Mouse (Mus musculus): ENCODE measurements around the gene Slc18b1. TPM values are rescaled to one million over a fixed set of nuclear protein-coding genes. Genes with fewer than 3 reads are reported as not detected.
A peak's percentile ranks its signal among the peaks of the same experiment; 100 is the strongest.

Slc18b1 gene
- polyA plus RNA-seq, 1 experiment from 2014 or later: 12.0 TPM

GRCm38 (mm10) chr10:23812438-23812759 lies 15.6 kb downstream of the Slc18b1 start:
- no peaks in the 10 kb centered on the region for H3K9me3 ChIP-seq
- ATAC-seq (ENCODE audit: low FRiP score, low read depth): peak; percentile 22; the same call in 1 of the 2 replicates
- no peaks in the 10 kb centered on the region for H3K27me3 ChIP-seq (replicated peaks)
- no peak overlapping the region for H3K9ac ChIP-seq
- H3K4me3 ChIP-seq: no peak overlapping the region
- H3K27ac ChIP-seq: no peak overlapping the region
- no peak overlapping the region for H3K4me2 ChIP-seq (replicated peaks)
- H3K4me1 ChIP-seq: no peaks in the 10 kb centered on the region
- H3K36me3 ChIP-seq: peaks cover 6% of the 10 kb centered on the region; the same call in 1 of the 2 replicates

GRCm38 (mm10) chr10:23812852-23813766 lies 16.3 kb downstream of the Slc18b1 start:
- WGBS: 48% methylated on average over 11 of the region's 11 CpGs
- Histone ChIP-seq H3K4me3 (no peak overlapping the region), H3K9ac (no peak overlapping the region), H3K36me3 (peaks cover 6% of the 10 kb centered on the region; the same call in 1 of the 2 replicates), H3K4me2 (replicated peaks) (no peak overlapping the region), H3K27ac (no peak overlapping the region), H3K9me3 (no peaks in the 10 kb centered on the region), H3K27me3 (replicated peaks) (no peaks in the 10 kb centered on the region), H3K4me1 (no peaks in the 10 kb centered on the region)
- peak; percentile 68 for ATAC-seq (ENCODE audit: low FRiP score, low read depth)

GRCm38 (mm10) chr10:23815168-23815567 lies 18.4 kb downstream of the Slc18b1 start:
- H3K4me1 ChIP-seq: no peaks in the 10 kb centered on the region
- H3K4me2 ChIP-seq (replicated peaks): no peak overlapping the region
- no peaks in the 10 kb centered on the region for H3K27me3 ChIP-seq (replicated peaks)
- no peaks in the 10 kb centered on the region for H3K9me3 ChIP-seq
- ATAC-seq (ENCODE audit: low FRiP score, low read depth): 0 out of 2 replicates have a peak, but pooled peaks have one; percentile 23
- no peak overlapping the region for H3K27ac ChIP-seq
- no peak overlapping the region for H3K4me3 ChIP-seq
- no peak overlapping the region for H3K9ac ChIP-seq
- 72% methylated on average over 1 of the region's 1 CpGs for WGBS
- peaks cover 18% of the 10 kb centered on the region for H3K36me3 ChIP-seq

DNA sequence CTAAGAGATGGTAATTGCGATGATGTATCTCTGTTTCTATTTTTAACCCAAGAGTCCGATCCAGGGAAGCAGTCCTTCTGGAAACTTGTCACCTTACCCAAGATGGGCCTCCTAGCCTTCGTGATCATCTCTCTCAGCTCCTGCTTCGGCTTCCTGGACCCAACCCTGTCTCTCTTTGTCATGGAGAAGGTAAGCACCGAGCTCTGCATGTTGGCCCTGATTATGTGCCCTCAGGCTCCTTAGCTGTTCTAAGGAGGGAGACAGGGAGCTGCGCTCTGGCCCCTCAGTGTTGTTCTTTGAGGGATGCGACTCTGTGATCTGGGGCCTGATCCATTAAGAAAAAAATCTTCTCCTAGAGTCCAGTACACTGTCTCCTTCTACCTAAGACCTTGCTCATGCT lies 19.5 kb downstream of the Slc18b1 start:
- Histone ChIP-seq H3K9me3 (no peaks in the 10 kb centered on the region), H3K36me3 (peaks cover 18% of the 10 kb centered on the region), H3K4me3 (no peak overlapping the region), H3K27ac (no peak overlapping the region), H3K9ac (no peak overlapping the region), H3K4me1 (no peaks in the 10 kb centered on the region), H3K27me3 (replicated peaks) (no peaks in the 10 kb centered on the region), H3K4me2 (replicated peaks) (no peak overlapping the region)
- no peak for ATAC-seq (ENCODE audit: low FRiP score, low read depth)
- WGBS: 89% methylated on average over 7 of the region's 7 CpGs

DNA sequence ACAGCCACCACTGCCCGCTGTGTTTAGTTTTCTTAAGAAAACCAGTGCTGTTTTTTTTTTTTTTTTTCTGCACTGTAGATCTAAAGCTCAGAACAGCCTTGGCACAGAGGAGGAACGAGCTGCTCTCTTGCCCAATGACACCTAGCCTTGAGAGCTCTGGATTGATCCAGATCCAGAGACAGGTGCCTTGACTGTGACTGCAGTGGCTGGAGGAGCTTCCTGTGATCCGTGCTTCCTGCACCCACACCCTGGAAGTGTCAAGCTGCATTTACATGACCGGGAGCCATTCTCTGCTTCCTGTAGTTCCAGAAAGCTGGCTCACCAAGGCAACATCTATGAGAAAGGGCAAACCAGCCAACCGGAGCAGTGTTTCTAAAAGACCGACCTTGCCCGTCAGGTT lies 29.7 kb downstream of the Slc18b1 start:
- WGBS: 92% methylated on average over 7 of the region's 7 CpGs

GRCm38 (mm10) chr10:23836003-23836964 lies 39.5 kb downstream of the Slc18b1 start:
- H3K27me3 ChIP-seq (replicated peaks): no peaks in the 10 kb centered on the region
- no peak overlapping the region for H3K4me2 ChIP-seq (replicated peaks)
- no peak overlapping the region for H3K4me3 ChIP-seq
- no peaks in the 10 kb centered on the region for H3K9me3 ChIP-seq
- no peak for ATAC-seq (ENCODE audit: low FRiP score, low read depth)
- H3K4me1 ChIP-seq: no peaks in the 10 kb centered on the region
- no peak overlapping the region for H3K9ac ChIP-seq
- WGBS: 79% methylated on average over 9 of the region's 9 CpGs
- H3K27ac ChIP-seq: no peak overlapping the region
- H3K36me3 ChIP-seq: no peaks in the 10 kb centered on the region

More for the DNA sequence above, 29.7 kb downstream of the Slc18b1 start:
- Histone ChIP-seq H3K36me3 (peaks cover 44% of the 10 kb centered on the region), H3K27me3 (replicated peaks) (no peaks in the 10 kb centered on the region), H3K9me3 (no peaks in the 10 kb centered on the region), H3K4me2 (replicated peaks) (no peak overlapping the region), H3K27ac (no peak overlapping the region), H3K9ac (no peak overlapping the region), H3K4me1 (no peaks in the 10 kb centered on the region), H3K4me3 (no peak overlapping the region)
- no peak for ATAC-seq (ENCODE audit: low FRiP score, low read depth)

DNA sequence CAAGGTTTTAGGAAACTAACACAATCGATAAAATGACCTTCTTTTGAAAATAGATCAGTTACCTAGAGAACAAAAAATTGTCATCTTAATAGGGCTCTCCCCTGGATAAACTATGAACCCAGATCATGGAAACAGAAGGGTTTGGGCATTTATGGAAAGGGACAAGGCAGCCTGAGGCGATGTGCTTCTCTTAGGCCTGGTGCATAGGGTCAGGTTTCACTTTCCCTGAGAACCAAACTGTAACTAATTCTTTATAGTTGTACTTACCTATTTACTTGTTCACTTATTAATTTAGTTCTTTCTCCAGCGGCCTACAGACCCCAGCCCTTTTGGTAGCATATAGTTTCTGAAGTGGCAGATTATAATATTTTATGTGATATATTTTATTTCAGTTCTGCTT lies 40.3 kb downstream of the Slc18b1 start:
- no peak overlapping the region for H3K4me2 ChIP-seq (replicated peaks)
- no peaks in the 10 kb centered on the region for H3K36me3 ChIP-seq
- 83% methylated on average over 3 of the region's 3 CpGs for WGBS
- H3K9ac ChIP-seq: no peak overlapping the region
- H3K27me3 ChIP-seq (replicated peaks): no peaks in the 10 kb centered on the region
- no peak overlapping the region for H3K27ac ChIP-seq
- H3K4me1 ChIP-seq: no peaks in the 10 kb centered on the region
- no peak overlapping the region for H3K4me3 ChIP-seq
- ATAC-seq (ENCODE audit: low FRiP score, low read depth): no peak
- H3K9me3 ChIP-seq: no peaks in the 10 kb centered on the region

GRCm38 (mm10) chr10:23838910-23839309 lies 42.1 kb downstream of the Slc18b1 start:
- no peak overlapping the region for H3K27ac ChIP-seq

GRCm38 (mm10) chr10:23839368-23839767 lies 42.6 kb downstream of the Slc18b1 start:
- no peak for ATAC-seq (ENCODE audit: low FRiP score, low read depth)
- no peak overlapping the region for H3K9ac ChIP-seq
- no peak overlapping the region for H3K4me2 ChIP-seq (replicated peaks)
- no peak overlapping the region for H3K4me3 ChIP-seq
- 46% methylated on average over 9 of the region's 9 CpGs for WGBS
- H3K27me3 ChIP-seq (replicated peaks): no peaks in the 10 kb centered on the region
- H3K27ac ChIP-seq: no peak overlapping the region
- no peaks in the 10 kb centered on the region for H3K9me3 ChIP-seq
- H3K36me3 ChIP-seq: no peaks in the 10 kb centered on the region
- no peaks in the 10 kb centered on the region for H3K4me1 ChIP-seq

More at GRCm38 (mm10) chr10:23838910-23839309, 42.1 kb downstream of the Slc18b1 start:
- 95% methylated on average over 3 of the region's 3 CpGs for WGBS
- Histone ChIP-seq H3K4me2 (replicated peaks) (no peak overlapping the region), H3K4me1 (no peaks in the 10 kb centered on the region), H3K36me3 (no peaks in the 10 kb centered on the region), H3K4me3 (no peak overlapping the region), H3K9me3 (no peaks in the 10 kb centered on the region), H3K9ac (no peak overlapping the region), H3K27me3 (replicated peaks) (no peaks in the 10 kb centered on the region)
- no peak for ATAC-seq (ENCODE audit: low FRiP score, low read depth)

DNA sequence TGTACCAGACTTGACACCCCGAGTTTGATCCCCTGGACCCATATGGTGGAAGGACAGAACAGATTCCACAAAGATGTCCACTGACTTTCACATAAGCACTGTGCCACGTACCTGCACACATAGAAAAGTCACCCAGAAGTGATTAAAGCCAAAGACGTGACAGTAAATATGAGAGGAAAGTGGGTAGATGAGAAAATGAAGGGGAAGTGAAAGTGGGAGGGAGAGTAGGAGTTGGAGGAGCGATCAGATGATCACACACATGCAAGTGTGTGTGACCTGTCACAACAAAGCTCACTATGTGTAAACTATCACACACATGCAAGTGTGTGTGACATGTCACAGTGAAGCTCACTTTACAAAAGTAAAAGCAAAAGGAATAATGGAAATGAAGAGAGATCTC lies 43.7 kb downstream of the Slc18b1 start:
- 83% methylated on average over 4 of the region's 4 CpGs for WGBS

GRCm38 (mm10) chr10:23851228-23851912 lies 54.6 kb downstream of the Slc18b1 start, which contains the start of gene Vnn3:
TSS of gene Vnn3 (plus strand) at chr10:23851462.
- ATAC-seq (ENCODE audit: low FRiP score, low read depth): no peak
- 90% methylated on average over 4 of the region's 4 CpGs for WGBS
- H3K4me1 ChIP-seq: no peaks in the 10 kb centered on the region
- no peak within 1 kb of the TSS for H3K27ac ChIP-seq
- no peaks in the 10 kb centered on the region for H3K27me3 ChIP-seq (replicated peaks)
- no peak within 1 kb of the TSS for H3K4me2 ChIP-seq (replicated peaks)
- H3K9me3 ChIP-seq: no peaks in the 10 kb centered on the region
- H3K36me3 ChIP-seq: no peaks in the 10 kb centered on the region
- no peak within 1 kb of the TSS for H3K4me3 ChIP-seq
- H3K9ac ChIP-seq: no peak within 1 kb of the TSS

More for the DNA sequence above, 43.7 kb downstream of the Slc18b1 start:
- ATAC-seq (ENCODE audit: low FRiP score, low read depth): no peak
- Histone ChIP-seq H3K27me3 (replicated peaks) (no peaks in the 10 kb centered on the region), H3K4me3 (no peak overlapping the region), H3K9me3 (no peaks in the 10 kb centered on the region), H3K4me1 (no peaks in the 10 kb centered on the region), H3K9ac (no peak overlapping the region), H3K27ac (no peak overlapping the region), H3K4me2 (replicated peaks) (no peak overlapping the region), H3K36me3 (no peaks in the 10 kb centered on the region)

DNA sequence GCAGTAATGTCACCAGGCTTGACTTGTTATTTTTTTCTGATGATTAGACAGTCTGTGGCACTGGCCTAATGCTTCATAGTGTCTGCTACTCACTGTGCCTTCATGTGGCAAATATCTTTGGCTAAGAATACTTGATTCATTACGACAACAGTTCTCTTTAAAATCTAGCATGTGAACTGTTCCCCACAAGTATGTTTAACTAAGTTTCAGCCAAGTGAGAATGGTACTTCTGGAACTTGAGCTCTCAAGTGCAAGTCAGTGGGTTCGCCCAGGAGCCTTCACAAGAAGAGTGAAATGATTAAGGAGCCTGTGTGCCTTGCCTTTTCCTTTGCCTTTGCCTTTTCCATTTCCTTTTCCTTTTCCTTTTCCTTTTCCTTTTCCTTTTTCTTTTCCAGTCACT lies 55.3 kb downstream of the Slc18b1 start:
- 88% methylated on average over 2 of the region's 2 CpGs for WGBS
- Histone ChIP-seq H3K4me3 (no peak overlapping the region), H3K27ac (no peak overlapping the region), H3K36me3 (no peaks in the 10 kb centered on the region), H3K4me2 (replicated peaks) (no peak overlapping the region), H3K9ac (no peak overlapping the region), H3K4me1 (no peaks in the 10 kb centered on the region), H3K27me3 (replicated peaks) (no peaks in the 10 kb centered on the region), H3K9me3 (no peaks in the 10 kb centered on the region)
- no peak for ATAC-seq (ENCODE audit: low FRiP score, low read depth)
